Mouse (Mus musculus) thymus, postnatal 14 days (tissue): ENCODE measurements around the gene Unc5b.
"Not testable (repeated sequence)": the region's sequence is repeated elsewhere in the genome, so short reads cannot be mapped to it uniquely, and the experiment has no call there.

Experiments used
- DNase-seq: peaks from one replicate; pipeline ENCODE4 v3.0.0; 2021

Gene Unc5b

DNA sequence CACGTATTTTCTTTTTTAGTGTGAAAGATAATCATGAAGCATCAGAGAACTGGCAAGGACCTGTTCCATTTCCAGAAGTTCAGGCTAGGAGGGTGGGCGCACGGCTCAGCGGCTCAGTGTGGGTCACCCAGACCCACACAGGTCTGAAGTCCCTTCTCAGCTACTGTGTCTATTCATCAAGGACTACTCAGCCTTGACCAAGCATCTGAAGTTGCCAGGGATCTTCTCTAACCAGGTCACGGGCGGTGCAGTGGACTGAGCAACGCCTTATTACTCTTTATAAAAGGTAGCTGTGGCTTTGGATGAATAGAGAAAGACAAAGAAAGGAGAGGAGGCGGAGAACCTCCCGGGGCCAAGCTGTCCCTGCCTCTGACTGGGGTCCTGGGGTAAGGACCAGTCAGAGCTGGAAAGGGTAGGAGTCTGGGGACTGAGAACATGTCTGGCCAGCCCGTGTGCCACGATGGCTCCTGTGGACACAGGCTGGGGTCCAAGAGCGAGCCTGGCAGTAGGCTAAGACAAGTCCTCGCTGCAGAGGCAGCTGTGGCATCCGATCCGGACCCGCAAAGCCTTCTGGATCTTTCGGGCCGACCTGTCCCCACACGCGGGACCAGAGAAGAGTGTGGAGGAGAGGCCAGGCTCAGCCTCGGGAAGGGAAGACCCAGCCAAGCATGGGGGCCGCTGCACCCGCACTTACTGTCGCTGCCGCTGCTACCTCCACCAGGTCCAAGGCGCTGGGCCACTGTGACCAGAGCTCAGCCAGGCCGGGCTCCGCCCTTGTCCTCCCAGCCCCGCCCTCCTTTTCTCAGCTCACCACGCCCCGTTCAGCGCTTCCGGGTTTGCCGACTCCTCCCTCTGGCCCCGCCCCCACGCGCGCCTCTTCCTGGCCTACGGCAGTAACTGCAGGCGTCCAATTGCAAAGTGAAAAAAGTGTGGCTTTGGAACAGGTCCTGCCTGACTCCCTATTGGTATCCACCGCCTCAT is 79.1 kb downstream of the Unc5b start, which contains the start of gene Slc29a3:
Slc29a3 (minus strand) TSS at position 755 of the 981 bp plus-strand sequence.
- peak; percentile 99 for DNase-seq

DNA sequence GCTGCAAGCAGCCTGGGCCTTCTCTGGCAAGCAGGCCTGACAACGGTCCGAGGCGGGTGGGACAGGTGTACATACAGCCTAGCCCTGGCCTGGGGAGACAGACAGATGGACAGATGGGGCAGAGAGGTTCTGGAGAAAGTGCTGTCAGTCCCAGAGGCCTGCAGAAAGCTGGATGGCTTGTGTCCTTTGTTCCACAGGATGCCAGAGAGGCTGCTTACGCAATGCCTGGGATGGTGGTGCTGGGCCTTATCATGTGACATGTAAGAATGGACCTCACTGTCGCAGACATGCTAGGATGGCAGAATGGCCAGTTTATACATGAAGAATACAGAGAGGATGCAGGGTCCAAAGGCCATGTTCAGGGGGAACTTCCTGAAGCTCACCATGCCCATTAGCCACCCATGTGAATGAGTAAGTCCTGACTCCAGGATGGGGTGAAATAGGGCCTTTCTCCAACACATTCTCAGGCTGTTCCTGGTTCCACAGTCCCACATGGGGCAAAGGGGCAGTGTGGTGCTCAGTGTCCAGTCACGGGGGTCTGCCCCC is 83.6 kb downstream of the Unc5b start:
- DNase-seq: no peak

DNA sequence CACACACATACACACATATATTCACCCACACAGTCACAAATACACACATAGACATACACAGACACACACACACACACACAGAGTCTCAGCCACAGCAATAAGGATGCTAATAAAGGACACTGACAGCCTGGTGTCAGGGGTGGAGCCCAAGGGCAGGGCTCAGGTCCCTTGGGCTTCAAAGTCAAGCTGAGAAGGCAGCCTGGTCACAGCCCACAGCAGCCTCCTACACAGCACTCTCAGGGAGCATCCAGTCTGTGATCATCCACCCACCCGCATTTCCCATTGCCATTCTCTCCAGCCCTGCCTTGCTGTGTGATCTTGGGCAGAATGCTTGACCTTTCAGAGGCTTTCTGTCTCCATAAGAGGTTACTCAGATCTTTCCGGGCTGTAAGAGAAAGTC is 84.9 kb downstream of the Unc5b start:
- no peak for DNase-seq

DNA sequence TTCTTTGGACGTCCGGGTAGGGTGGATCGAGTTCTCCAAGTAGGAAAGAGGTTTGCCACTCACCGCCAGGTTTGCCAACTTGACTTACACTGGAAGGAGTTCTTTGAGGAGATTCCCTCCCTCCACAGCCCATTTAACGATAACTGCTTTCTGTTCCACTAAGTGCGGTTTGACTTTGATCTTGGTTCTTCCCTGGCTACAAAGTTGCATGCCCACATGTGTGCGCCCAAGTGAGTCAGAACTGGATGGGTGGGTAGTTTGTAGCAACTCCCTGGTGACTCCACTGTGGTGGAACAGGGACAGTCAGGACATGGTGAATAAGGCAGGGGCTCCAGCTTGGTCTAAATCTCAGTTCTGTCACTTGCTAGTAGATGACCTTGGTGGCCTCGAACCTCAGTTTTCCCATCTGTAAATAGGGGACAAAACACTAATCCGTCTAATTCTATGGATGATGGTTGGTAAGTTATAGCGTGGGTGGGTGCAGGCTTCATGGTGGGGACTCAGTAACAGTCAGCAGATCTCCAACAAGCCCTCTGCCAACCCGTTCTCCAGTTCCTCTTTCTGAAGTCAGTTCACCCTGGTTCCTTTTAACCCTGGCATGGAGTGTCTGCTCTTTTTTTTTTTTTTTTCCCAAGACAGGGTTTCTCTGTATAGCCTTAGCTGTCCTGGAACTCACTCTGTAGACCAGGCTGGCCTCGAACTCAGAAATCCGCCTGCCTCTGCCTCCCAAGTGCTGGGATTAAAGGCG is 86.7 kb downstream of the Unc5b start:
- DNase-seq: no peak

DNA sequence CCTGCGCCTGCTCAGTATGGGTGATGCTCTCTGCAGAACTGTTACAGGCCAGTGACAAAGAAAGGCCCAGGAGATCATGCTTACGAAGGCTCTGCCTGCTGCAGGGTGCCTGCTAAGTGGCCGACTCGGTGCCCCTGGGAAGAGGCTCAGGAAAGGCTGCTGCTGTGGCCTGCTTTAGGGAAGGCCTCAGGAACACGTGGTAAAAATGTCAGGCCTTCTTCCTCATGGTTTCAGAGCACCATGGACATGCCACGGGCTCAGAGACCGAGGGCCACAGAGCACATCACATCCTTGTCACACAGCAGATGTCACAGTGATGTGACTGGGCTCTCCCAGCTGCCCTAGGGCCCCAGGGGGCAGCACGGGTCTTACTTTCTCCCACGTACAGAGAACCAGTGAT is 87.7 kb downstream of the Unc5b start:
- no peak for DNase-seq

DNA sequence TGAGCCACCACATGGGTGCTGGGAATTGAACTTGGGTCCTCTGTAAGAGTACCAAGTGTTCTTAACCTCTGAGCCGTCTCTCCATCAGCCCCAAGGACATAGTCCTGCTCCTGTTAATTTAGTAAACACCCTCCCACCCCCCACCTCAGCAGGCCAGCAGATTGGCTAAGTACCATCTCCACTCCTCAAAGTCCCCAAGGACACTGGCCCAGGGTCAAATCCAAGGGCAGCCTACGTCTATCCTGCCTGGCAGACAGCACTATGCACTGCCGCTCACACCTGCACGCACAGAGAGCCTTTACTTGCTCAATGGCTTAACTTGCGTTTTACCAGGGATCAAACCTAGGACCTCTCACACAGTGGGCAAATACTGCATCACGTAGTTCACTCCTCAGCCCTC is 88.4 kb downstream of the Unc5b start:
- no peak for DNase-seq

DNA sequence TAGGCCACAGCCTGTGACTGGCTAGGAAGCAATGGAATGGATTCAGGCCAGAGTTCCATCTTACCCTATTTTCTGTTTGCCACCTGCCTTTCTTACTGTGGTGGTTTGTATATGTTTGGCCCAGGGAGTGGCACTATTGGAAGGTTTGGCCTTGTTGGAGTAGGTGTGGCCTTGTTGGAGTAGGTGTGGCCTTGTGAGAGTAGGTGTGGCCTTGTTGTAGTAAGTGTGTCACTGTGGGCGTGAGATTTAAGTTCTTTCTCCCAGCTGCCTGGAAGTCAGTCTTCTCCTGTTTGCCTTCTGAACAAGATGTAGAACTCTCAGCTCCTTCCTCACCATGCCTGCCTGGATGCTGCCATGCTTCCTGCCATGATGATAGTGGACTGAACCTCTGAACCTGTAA is 89.1 kb downstream of the Unc5b start:
- not testable (repeated sequence) for DNase-seq

DNA sequence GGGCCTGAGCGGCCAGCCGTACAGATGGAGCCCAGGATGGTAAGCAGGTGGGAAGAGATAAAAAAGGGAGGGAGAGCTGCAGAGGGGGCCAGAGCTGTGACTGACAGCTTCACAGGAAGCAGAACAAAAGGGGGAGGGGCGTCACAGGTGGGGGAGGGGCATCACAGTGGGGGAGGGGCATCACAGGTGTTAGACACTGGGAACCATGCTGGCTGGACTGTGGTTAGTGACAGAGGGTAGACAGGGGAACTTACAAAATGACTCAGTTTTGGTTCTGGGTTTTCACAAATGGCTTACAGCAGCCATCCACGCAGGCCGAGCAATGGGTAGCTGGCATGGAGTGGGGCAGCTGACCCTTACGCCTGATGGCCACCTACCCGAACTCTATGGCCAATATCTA is 89.9 kb downstream of the Unc5b start:
- DNase-seq: peak; percentile 41

DNA sequence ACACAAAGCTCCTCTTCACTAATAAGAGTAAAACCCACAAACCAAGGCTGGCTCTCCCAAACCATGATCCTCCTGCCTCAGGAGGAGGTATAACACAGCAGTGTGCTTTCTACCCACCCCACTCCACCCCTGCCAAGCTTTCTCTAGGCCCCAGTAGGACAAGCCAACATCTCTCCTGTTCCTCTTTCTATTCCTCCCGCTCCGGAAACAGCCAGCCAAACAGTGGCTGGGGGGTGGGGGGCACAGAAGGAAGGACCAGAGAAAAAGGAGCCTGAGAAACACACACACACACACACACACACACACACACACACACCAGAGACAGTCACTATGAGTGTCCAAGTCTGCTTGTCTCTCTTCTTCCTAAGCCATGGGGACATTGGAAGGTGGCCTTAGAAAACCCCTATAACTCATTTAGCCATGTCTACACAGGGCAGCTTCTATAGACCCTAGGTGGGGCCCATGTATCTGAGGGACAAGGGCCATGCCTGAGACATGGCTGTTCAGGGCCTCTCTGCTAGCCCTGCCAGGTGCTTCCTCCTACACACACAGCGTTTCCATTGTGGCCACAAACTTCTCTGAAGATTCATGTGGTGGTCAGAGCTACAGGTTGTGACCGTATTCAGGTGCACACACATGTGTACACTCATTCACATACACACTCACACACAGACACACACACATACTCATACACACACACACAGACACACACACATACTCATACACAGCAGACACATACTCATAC is 91.6 kb downstream of the Unc5b start:
- peak; percentile 41 for DNase-seq

DNA sequence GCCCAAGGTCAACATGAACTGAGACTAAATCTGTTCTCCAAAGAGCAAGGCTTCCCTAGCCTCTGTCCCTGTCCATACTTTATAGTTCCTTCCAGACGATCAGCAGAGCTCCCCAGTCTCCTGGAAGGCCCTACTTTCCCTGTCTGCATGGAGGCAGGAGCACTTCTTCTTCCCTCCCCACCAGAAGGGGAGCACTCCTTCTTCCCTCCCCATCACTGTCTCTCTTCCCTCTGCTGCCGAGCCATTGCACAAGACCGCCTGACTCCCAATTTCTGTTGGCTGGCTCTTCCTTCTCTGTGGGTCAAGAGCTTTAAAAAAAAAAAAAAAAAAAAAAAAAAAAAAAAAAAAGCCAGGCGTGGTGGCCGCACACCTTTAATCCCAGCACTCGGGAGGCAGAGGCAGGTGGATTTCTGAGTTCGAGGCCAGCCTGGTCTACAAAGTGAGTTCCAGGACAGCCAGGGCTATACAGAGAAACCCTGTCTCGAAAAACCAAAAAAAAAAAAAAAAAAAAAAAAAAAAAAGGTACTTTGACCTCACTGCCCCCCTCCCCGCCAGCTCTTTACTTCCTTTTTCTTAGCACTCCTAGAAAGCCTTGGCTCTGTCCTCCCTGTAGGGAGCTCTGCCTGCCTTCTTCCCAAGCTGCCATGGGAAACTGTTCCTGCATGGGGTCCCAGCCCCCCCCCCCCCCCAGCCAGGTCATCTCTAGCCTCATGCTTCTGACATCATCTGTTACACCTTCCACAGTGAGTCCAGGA is 93.3 kb downstream of the Unc5b start:
- no peak for DNase-seq

DNA sequence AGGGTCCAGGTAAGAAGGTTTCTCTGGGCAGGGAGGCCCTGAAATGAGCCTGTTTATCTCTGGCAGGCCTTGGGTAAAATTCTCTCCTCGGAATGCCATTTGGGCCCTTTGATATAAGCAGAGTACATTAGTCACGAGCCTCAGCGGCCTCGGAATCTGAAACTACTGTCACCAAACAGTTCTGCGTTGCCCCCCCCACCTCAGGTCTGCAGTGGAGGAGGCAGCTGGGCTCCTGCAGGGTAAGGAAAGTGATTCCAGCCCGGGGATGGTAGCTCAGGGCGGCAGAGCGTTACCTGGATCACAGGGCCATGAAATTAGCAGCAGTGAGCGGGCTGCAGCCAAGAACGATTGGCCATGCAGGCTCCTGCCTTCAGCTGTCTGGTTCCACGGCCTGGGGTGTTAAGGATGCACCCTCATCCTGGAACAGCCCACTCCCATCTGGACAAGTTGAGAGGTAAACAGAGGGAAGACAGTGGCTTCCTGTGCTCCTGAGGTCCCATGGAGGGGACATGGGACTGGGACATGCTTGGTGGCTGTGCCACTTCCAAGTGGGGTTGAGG is 94.1 kb downstream of the Unc5b start:
- no peak for DNase-seq

DNA sequence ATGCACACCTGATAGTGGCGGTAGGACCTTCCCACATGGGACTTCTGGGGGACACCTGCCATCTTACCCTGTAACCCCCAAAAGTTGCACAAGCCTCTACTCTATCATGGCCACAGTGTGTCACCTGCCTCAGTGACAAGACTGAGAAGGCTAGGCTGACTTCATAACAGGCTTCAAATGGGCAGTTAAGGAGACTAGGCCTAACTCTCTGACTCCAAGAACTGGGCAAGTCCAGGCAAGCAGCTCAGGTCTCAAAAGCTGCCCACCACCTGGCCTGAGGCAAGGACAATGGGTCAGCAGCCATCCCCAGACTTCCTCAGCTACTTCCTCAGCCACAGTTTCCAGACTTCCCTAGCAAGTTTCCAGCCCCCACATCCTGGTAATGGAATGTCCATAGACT is 95.6 kb downstream of the Unc5b start:
- DNase-seq: no peak

DNA sequence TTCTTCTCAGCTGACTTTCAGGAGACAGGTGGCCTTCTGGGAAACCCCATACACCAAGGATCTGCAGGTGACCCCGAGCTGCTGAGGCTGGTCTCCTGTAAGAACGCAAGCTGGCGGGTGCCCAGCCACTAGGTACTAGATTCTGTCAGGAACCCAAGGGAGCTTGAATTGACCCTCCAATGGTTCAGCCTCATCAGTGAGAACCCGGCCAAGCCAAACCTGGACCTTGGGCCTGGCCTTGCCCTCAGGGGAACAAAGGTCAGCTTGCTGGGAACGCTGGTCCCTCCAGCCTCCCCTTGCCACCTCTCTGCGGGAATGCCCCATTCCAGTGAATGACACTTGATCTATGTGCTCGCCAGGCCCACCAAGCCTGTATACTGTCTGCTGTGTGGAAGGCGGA is 97.9 kb downstream of the Unc5b start:
- DNase-seq: no peak

DNA sequence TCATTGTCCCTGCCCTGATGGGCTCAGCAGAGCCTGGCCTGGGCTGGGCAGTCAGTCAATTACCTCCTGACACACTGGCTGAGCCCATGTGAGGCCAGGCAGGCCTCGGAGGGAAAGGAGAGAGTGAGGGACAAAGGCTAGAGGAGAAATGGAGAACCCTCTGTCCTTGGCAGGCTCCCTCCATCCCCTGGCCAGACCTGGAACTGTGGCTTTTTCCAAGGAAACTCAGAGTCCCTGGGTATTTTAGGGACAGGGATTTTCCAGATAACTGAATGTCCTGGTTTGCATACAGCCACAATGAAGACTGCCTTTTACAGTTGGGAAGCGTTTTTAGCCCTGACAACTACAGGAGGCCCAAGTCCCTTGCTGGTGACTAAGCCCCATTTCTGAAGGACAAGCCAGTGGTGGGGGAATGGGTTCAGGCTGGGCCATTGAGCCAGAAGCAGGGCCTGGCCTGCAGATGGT is 99.0 kb downstream of the Unc5b start:
- no peak for DNase-seq

DNA sequence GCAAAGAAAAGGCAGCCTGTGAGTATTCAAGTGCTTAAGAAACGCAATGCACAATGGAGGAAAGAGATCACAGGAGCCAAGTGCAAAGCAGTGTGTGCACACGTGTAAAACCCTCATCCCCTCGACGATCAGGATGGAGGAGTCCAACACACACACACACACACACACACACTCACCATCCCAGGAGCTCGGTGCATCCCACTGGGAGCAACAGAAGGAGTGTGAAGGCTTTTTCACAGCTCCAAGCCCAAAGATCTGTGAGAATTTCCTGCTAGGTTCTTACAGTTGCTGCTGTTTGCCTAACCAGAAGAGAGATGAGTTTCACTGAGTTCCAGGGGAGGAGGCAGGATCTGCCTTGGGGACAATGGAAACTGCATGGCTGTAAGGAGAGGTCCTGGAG is 99.6 kb downstream of the Unc5b start:
- DNase-seq: no peak

DNA sequence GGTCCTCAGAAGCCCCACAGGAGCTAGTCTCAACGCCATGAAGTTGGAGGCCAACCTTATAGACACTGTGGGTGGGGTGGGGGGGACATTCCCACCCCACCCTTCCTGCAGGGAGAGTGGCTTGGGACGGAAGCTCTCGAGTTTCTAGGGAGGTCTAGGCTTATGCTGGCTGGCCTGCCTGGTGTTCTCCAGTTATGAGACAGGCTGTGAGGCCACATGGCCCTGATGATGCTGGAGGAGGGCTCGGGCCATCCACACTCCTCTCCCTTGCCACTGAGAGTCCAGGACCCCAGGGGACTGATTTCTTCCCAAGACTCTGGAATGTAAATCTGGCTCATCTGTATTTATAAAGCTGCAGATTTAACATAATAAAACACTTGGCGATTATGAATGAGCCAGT is 104.1 kb downstream of the Unc5b start:
- DNase-seq: no peak

DNA sequence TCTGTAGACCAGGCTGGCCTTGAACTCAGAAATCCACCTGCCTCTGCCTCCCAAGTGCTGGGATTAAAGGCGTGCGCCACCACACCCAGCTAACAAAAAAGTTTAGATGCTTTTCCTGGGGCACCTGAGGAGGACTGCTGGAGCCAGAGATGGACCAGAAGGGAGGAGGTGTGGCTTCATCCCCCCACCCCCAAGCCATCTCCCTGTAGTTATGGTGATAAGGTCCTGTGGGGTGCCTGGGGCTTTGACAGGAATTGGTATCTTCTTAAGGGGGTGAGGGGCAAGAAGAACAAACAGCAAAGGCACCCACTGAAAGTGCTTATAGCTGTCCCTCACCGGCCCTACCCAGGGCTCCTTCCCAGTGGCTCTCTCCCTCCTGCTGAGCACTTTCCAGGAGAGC is 104.5 kb downstream of the Unc5b start:
- DNase-seq: no peak

DNA sequence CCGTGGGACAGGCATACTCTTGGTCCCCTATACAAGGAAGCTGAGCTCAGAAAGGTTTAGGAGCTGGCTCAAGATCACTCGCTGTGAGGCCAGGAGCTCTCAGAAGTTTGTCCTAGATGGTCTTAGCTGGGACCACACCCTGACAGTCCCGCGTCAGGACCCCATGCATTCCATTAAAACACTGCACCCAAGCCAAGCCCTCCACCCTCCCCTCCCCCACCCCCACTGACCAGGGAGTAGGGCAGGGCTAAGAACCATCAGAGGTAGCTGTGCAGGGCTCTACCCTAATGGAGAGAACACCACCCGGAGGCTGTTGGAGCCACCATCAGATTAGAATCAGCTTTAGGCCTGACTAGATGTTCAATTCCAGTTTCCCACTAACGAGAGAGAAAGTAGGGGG is 106.9 kb downstream of the Unc5b start:
- no peak for DNase-seq

DNA sequence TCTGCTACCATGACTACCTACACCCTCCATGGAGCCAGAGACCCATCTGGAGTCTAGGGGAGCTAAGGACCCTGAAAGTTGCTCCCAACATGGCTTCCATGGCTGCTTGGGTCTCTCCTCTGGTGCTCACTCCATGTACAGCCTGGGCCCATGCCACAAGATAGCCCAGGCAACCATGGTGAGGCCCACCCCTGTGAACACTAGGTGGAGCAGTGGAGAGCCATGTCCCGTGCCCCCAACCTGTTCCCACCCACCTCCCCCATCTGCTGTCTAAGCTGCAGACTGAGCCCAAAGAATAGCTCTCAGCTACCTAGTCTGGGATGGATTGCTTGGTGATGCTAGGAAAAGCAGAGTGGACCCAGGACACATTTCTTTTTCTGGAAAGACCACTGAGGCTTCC is 108.0 kb downstream of the Unc5b start:
- peak; percentile 45 for DNase-seq

DNA sequence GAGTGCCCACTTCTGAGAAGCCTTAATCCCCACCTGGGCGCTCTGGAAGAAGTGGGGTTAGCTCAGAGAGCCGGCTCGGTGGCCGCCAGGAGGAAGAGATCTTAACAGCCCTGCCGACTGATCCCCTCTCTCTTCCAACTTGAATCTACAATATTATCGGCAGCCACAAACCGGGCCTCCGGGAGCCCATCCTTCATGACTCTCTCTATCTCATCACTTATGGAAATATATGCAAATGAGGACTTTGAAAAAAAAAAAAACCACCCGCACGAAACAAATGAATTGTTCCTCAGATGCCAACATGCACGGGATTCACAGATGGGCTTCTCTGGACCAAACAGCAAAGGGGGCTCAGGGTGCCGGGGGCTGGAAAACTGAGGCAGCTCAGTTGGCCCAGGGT is 109.7 kb downstream of the Unc5b start:
- DNase-seq: no peak

DNA sequence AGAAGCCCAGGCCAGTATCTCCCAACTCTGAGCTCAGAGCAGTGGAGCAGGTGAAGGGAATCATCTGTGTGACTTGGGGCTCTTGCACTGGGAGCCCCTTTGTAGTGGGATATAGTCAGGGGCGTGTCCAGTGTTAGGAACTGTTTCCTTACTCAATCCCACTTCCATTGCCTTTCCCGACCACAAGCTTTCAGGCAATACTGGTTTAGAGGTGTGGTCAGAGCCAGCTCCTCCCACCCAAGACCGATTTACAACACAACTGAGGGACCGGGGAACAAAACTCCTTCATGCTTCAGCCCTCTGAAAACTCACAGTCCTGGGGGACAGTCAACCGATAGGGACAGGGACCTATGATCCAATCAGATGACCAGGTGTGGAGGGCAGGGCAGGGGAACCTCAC is 110.9 kb downstream of the Unc5b start:
- no peak for DNase-seq

DNA sequence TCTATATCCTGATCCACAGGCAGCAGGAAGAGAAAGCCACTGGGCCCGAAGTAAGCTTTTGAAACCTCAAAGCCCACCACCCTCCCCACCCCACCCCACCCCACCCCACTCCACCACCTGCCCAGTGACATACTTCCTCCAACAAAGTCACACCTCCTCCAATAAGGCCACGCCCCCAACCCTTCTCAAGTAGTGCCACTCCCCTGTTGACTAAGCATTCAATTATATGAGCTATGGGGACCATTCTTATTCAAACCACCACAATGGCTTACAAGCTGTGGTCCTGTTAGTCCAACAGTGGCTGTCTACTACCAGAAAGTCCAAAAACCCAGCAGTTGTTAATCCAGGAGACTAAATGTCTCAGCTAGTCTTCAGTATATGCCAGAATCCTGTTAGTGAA is 112.9 kb downstream of the Unc5b start:
- DNase-seq: no peak
